Mouse (Mus musculus) A20 (cell line): ENCODE results near the gene Chek2.
"Not testable (repeated sequence)": the region's sequence is repeated elsewhere in the genome, so short reads cannot be mapped to it uniquely, and the experiment has no call there.

Source experiments
- DNase-seq: peaks from one replicate; pipeline ENCODE4 v3.0.0-alpha.2; 2011; ENCODE audit warnings: low read depth, low spot score

The Chek2 gene

GRCm38 (mm10) chr5:110839678-110840365, at the start of gene Chek2, which contains the start of gene Hscb:
Chek2 (plus strand) TSS chr5:110839979.
Hscb (minus strand) TSS chr5:110839777.
- DNase-seq = peak; percentile 97

GRCm38 (mm10) chr5:110794363-110794762, 45.4 kb upstream of the Chek2 start:
- DNase-seq = no peak

- peak; percentile 54 for DNase-seq
These were observed 42.1 kb upstream of the Chek2 start for GRCm38 (mm10) chr5:110797696-110798095.

- peak; percentile 41 for DNase-seq
These were observed 38.6 kb upstream of the Chek2 start for GRCm38 (mm10) chr5:110801036-110801624.

DNA sequence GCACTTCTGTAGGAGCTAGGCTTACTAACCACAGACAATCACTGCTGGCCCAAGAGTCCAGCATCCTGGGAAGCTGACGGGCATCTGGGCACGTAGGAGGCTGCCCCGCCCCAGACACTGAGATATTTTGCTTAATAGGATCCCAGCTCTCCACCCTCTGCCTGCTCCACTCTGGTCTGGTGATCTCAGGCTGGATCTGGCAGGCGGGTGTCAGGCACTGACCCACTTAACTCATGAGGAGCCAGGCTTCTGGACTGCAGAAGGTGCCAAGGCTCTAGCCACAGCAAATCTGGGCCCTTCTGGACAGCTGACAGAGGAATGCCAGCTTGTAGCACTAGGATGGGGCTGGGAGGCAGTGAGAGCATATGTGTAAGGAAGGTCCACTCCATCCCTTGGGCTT, 37.6 kb upstream of the Chek2 start:
- no peak for DNase-seq

DNA sequence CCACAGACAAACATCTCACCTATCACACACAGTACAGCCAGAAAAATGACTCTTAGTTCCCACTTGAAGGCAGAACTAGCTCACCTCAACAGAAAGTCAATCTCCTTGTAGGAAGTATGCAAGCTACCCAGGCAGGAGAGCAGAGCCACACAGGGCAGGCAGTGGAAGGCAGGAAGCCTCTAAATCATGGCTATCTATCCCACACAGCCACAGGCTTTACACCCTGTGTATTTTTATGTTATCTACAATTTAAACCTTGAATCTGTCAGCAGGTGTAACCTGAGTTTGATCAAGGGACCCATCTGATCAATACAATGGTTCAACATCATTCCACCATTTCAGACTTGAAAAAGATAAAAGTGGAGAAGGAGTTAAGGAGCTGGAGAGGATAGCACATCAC, 37.0 kb upstream of the Chek2 start:
- no peak for DNase-seq

DNA sequence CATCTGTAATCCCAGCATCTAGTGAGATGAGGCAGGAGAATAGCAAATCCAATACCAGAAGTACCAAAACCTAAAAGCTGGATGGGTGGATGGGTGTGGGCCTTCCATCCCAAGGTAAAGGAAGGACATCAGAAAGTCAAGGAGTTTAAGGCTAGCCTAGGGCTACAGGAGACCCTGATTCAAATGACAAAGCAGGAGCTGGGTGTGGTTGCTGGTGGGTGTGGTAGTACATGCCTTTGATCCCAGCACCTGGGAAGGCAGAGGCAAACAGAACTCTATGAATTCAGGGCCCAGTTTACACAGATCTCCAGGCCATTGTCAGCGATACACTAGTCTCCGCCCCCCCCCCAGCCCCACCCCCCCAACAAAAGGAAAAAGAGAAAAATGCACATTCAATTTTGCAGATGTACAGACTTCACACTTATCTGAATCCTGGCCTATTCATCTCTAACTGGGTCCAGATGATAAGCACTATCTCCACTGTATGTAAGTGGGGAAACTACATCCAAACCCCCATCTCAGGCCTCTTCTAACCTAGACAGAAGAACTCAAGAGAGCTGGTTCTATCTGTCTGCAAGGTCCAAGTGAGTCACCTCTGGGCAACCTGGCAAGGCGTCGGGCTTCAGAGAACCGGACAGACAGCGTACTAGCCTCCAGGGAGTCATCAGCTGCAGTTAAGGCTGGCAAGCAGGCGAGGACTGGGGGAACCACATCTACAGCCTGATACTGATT, 35.6 kb upstream of the Chek2 start:
- DNase-seq = no peak

- DNase-seq = no peak
These were observed 33.6 kb upstream of the Chek2 start for GRCm38 (mm10) chr5:110806154-110806553.

DNA sequence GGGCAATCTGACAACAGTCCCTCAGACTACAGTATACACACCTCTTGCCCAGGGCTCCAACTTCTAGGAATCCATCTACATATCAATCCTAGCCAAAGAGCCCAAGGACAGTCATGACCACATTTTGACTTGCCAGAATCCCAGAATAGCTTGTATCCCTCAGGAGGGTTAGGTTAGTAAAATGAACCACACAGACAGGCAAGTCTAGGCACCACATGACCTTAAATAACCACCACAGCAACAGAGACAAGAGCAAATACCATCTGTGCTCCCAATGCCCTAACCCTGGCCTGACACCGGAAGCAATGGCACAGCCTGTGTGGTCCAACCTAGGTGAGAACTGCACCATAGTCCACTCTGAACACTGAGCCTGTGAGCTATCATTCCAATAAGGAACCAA, 33.1 kb upstream of the Chek2 start:
- DNase-seq = no peak

DNA sequence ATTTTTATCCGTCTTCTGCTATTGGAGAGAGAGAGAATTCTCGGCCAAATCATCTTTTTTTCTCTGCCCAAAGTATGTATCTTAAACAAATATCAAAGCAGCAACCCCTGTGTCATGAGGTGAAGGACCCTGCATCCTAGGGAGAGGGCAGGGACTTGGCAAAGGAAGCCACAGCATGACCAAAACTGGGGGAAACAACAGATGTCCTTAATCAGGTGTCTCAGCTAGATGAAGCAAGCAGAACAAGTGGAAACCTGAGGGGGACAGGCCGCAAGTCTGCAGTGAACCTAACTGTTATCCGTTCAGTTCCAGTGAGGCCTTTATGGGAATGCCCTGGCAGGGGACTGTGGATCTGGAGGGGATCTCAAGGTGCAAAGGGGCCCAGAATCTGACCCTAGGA, 32.3 kb upstream of the Chek2 start:
- DNase-seq = no peak

GRCm38 (mm10) chr5:110808061-110808631, 31.6 kb upstream of the Chek2 start:
- peak; percentile 89 for DNase-seq

GRCm38 (mm10) chr5:110808821-110809666, 30.7 kb upstream of the Chek2 start:
- DNase-seq = peak; percentile 62

GRCm38 (mm10) chr5:110809667-110810325, 30.0 kb upstream of the Chek2 start, which contains the start of gene Ulk1:
Ulk1 (minus strand) TSS chr5:110810097.
- DNase-seq = peak; percentile 99

DNA sequence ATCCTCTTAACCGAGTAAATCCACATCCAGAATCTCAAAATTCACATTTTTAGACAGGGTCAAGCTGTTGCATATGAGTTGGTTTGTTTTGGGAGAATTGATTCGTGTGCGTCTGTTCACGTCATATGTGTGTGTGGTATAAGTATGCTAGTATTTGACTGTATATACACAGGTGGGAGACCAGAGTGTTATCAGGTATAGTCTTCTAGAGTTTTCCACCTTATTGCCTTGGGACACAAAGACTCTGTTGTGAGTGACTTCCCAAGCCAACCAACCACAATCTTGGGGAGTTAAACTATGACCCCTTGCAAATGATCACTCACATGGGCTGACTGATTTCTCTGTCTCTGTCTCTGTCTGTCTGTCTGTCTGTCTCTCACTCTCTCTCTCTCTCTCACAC, 15.4 kb upstream of the Chek2 start:
- DNase-seq = no peak

DNA sequence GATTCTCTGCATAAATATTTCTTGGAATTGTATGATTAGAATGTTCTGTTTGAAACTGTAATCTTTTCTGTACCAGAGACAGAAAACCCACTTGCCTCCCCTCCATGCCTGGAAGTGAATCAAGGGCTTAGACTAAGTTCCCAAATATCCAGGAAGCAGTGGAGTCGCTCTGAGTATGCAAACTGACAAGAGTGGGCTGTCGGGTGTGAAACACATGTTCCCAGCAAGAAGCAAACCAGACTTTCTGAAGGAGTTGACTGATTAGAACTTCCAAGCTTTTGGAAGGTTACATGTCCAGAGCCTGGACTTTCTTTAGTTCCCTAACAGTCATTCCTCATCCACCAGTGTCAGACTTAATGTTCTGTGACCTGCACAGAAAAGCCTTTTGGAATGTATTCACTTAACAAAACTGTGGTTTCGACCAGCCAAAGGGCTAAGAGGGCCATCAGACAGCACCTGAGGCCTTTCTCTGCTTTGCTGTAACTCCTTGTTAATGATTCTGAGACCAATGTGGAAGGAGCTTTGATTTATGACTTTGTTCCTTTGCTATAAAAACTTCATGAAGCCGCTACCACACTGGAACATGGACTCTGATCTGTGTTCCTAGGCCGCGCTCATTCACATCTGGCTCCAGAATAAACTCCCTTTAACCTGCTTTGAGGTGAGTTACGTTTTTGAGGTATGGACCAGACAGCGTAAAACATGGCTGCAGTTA, 12.8 kb upstream of the Chek2 start:
- DNase-seq = no peak

DNA sequence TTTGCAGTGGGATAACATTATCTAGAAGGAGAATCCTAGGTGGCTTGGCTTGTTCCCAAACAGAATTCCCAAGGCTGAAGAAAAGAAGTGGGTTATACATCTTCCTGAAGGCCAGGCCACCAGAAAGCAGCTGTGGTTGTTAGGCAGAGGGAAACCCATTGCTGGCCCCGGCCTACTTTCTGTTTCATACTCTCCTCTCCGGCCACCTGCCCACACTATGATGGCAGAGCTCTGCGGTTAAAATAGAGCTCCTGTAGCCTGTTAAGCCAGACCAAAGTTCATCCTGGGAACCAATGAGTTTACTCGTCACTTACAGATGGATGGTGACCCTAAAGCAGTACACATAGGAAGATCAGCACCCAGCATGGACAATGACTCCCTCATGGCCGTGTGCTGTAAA, 12.2 kb upstream of the Chek2 start:
- DNase-seq = no peak

- no peak for DNase-seq
These were observed 8.6 kb upstream of the Chek2 start for GRCm38 (mm10) chr5:110831036-110831720.

DNA sequence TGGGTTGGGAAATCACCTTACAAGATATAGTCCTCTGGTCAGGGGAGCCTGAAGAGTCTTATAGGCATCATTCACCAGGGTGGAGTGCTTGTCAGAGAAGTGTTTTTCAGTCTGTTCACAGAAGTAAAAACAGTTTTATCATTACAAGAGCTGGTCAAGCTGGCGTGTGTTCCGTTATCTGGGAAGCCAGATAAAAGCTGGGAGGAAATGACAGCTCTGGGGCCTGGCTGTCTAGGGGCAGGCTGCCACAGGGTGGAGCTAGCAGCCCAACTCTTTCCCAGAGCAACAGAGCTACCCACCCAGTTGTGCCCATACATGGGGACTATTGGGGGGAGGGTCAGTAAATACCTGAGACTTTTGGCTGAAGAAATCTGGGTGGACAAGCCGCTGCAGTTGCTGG, 3.8 kb upstream of the Chek2 start:
- DNase-seq = no peak

DNA sequence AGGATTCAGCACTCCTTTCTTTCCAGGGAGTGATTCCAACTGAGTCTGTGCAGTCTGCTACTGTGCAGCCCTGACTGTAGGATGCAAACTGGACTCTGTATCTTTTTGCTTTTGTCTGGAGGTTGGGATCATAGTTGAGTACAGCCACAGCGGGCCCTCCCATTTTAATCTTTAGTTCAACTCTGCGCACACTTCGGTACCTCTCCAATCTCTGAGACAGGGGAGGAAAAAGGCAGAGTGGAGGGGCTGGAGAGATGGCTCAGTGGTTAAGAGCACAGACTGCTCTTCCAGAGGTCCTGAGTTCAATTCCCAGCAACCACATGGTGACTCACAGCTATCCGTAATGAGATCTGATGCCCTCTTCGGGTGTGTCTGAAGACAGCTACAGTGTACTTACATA, 1.8 kb upstream of the Chek2 start:
- DNase-seq = not testable (repeated sequence)
